Mouse (Mus musculus) ES-E14 (cell line): Measurements from ENCODE around the gene Acd. TPM values are rescaled to one million over a fixed set of nuclear protein-coding genes. Genes with fewer than 3 reads are reported as not detected.

Experiments
- DNase-seq: peaks from one replicate; pipeline ENCODE4 v3.0.0-alpha.2; 2013; ENCODE audit warnings: low read depth, low spot score
- H3K27ac ChIP-seq: 2 replicates; pipeline ENCODE4 v1.5.1; 2012; ENCODE audit warnings: low read depth, mild to moderate bottlenecking, low read length, moderate library complexity, mixed read lengths; ENCODE audit not compliant: poor library complexity, insufficient read depth, severe bottlenecking
- H3K36me3 ChIP-seq: 2 replicates; pipeline ENCODE4 v1.6.1; 2012; ENCODE audit warnings: mild to moderate bottlenecking, low read length, moderate library complexity, mixed read lengths; ENCODE audit not compliant: control insufficient read depth, poor library complexity, insufficient read depth, severe bottlenecking
- H3K4me1 ChIP-seq, 2 experiments: fragments of 150-350 bp in 1 of 2; sonication (generic) in 1 of 2; 2 replicates each; pipeline ENCODE4 v1.6.1; 2012; ENCODE audit warnings: low read length in 2 of 2, mild to moderate bottlenecking in 1 of 2, mixed read lengths in 1 of 2; ENCODE audit not compliant: control insufficient read depth in 2 of 2, insufficient read depth in 2 of 2, poor library complexity in 1 of 2
- H3K4me3 ChIP-seq, 2 experiments: fragments of 150-350 bp in 1 of 2; sonication (generic) in 1 of 2; 2 replicates each; pipeline ENCODE4 v1.5.1; 2012; ENCODE audit warnings: low read length in 2 of 2, low read depth in 1 of 2, mild to moderate bottlenecking in 1 of 2, mixed read lengths in 1 of 2; ENCODE audit not compliant: insufficient read depth in 1 of 2, poor library complexity in 1 of 2, severe bottlenecking in 1 of 2
- H3K9ac ChIP-seq: 2 replicates; pipeline ENCODE4 v1.6.1; 2012; ENCODE audit warnings: low read depth, mild to moderate bottlenecking, low read length, mixed read lengths; ENCODE audit not compliant: poor library complexity, insufficient read depth, severe bottlenecking
- H3K9me3 ChIP-seq: fragments of 150-350 bp; sonication (generic); 2 replicates; pipeline ENCODE4 v1.6.1; 2012; ENCODE audit warnings: low read depth, mild to moderate bottlenecking, low read length; ENCODE audit not compliant: control insufficient read depth, insufficient read depth
- CHD2 ChIP-seq: IDR thresholded peaks from 2 replicates; pipeline ENCODE4 v1.6.1; 2014; ENCODE audit warnings: mild to moderate bottlenecking, low read depth, low read length, inconsistent platforms
- HCFC1 ChIP-seq: IDR thresholded peaks from 2 replicates; pipeline ENCODE4 v1.6.1; 2012; ENCODE audit warnings: low read length, inconsistent platforms, borderline replicate concordance; ENCODE audit not compliant: insufficient read depth
- MAFK ChIP-seq: IDR thresholded peaks from 2 replicates; pipeline ENCODE4 v1.6.1; 2014; ENCODE audit warnings: mild to moderate bottlenecking, low read depth, low read length, inconsistent platforms; ENCODE audit not compliant: insufficient read depth
- ZC3H11A ChIP-seq: IDR thresholded peaks from 2 replicates; pipeline ENCODE4 v1.6.1; 2012; ENCODE audit warnings: low read depth, mild to moderate bottlenecking, inconsistent platforms, low read length, borderline replicate concordance
- ZNF384 ChIP-seq: IDR thresholded peaks from 2 replicates; pipeline ENCODE4 v1.6.1; 2012; ENCODE audit warnings: low read depth, low read length, inconsistent platforms
- in situ Hi-C, 2 experiments: fragments of 600-800 bp; cut with MboI; formaldehyde crosslinking; loops; one replicate each; pipeline ENCODE4 v1.15.1; 2025; ENCODE audit warnings: low sequenced_read_pairs in 2 of 2, inconsistent platforms in 1 of 2; ENCODE audit not compliant: unreplicated experiment in 2 of 2
- total RNA-seq: library from RNA; depleted of rRNA; stranded (reverse); fragments of 300-350 nt; gene quantifications from 2 replicates; pipeline ENCODE4 v1.2.3, GENCODE M21; 2012

Acd gene
- total RNA-seq, 1 experiment = 8.6 TPM

DNA sequence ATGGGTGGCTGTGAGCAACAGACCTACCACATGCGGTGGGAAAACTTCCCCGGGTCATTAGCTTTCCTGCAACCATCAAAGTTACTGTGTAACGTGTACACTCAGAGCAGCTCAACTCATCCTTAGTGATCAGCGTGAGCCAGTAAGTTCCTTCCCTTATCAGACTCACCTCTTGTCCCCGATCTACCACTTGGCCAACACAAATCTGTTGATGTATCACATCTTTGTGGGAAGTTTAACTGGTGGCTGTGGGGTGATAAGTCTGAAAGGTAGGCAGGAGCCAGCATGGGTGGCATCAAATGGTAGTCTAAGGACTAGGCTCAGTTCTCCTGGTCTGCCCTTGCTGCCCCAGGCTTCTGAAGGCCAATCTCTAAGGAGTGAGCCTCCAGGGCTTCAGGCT, 31.3 kb upstream of the Acd start:
- in situ Hi-C loops = no loop called here
- H3K9ac ChIP-seq = no peak overlapping the region
- DNase-seq = no peak
- peaks cover 0 to 8% of the 10 kb centered on the region in 2 experiments; a peak in 2 of 4 replicates for H3K4me1 ChIP-seq
- H3K4me3 ChIP-seq = no peak overlapping the region
- H3K9me3 ChIP-seq = no peaks in the 10 kb centered on the region
- TF ChIP-seq CHD2 (no peak), ZC3H11A (no peak), HCFC1 (no peak)
- H3K36me3 ChIP-seq = peaks cover 6% of the 10 kb centered on the region; the same call in 1 of the 2 replicates
- no peak overlapping the region for H3K27ac ChIP-seq

DNA sequence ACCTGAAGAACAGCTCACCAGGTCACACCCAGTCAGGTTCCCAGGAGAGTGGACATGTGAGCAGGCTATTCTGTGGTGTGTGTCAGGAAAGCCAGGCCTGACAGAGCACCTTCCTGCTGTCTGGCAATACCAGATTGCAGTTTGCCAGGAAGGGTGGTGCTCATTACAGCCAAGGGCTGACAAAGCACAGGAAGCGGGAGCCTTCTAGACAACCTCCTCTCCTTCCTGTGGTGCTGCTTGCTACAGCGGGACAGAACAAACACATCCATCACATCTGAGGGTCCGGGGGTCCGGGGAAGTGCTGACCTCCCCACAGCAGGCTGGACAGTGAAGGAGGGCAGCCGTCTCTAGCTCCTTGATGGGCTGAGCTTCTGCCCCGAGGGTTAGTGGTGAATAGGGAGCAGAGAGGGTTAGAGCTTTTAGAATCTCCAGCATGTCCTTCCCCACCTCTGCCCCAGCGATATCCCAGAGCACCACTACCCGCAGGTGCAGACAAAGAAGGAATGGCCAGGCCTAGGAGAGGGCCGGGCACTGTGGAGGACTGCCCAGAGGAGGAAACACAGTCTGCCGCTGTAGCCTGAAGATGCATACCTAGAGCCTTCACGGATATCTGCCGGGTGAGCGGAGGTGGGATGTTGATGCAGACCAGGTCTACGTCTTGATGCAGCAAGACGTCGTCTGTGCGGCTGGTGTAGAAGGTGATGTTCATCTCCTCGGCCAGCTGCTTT, 26.7 kb upstream of the Acd start:
- Histone ChIP-seq H3K4me1 (peaks cover 0 to 14% of the 10 kb centered on the region in 2 experiments; a peak in 2 of 4 replicates), H3K27ac (no peak overlapping the region), H3K9ac (no peak overlapping the region), H3K9me3 (no peaks in the 10 kb centered on the region), H3K4me3 (no peak overlapping the region), H3K36me3 (peaks cover 12% of the 10 kb centered on the region; the same call in 1 of the 2 replicates)
- TF ChIP-seq CHD2 = no peak
- TF ChIP-seq ZC3H11A = no peak
- no peak for TF ChIP-seq ZNF384
- no peak for TF ChIP-seq HCFC1
- TF ChIP-seq MAFK = no peak
- in situ Hi-C loops = no loop called here
- no peak for DNase-seq

DNA sequence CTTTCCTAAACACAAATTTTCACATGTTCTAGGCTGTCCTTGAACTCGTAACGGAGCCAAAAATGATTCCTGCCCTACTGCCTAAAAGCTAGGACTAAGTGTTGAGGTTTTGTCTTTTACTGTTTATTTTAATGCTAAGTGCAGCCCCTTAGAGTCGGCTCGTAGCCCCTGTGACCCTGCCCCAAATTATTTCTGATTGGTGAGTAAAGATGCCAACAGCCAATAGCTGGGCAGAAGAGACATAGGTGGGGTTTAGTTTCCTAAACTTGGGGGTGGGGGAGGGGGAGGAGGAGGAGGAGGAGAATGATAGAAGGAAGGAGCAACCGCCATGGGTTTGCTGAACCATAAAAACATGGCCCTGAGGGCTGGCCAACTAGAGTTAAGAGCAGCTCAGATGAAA, 24.8 kb upstream of the Acd start:
- H3K36me3 ChIP-seq = peaks cover 12% of the 10 kb centered on the region; the same call in 1 of the 2 replicates
- no peak overlapping the region for H3K4me3 ChIP-seq
- no peak for DNase-seq
- no peak for TF ChIP-seq ZNF384
- no peak for TF ChIP-seq ZC3H11A
- TF ChIP-seq MAFK = no peak
- TF ChIP-seq CHD2 = no peak
- no peak for TF ChIP-seq HCFC1
- H3K27ac ChIP-seq = no peak overlapping the region; the same call in 1 of the 2 replicates
- H3K4me1 ChIP-seq = peaks cover 0 to 14% of the 10 kb centered on the region in 2 experiments; a peak in 2 of 4 replicates
- no peak overlapping the region for H3K9ac ChIP-seq
- no peaks in the 10 kb centered on the region for H3K9me3 ChIP-seq
- in situ Hi-C loops = no loop called here

DNA sequence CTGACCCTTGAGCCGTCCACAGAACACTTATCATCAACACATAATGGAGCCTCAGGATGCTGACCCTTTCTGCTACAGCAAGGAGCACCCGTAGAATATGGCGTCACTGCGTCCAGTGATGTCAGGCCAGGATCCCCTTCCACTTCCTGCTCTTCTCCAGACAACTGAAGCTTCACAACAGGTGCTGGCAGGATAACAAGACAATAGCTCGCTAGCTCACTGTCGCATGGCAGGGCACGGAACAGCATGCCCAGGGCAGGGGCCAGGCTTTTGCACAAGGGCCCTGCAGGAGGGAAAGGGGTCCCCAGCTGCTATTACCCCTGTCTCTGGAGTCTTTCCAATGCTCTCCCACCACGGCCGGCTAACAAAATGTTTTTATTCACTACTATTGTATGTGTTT, 22.0 kb upstream of the Acd start:
- Histone ChIP-seq H3K9ac (no peak overlapping the region), H3K4me3 (no peak overlapping the region), H3K36me3 (peaks cover 11% of the 10 kb centered on the region; the same call in 1 of the 2 replicates), H3K9me3 (no peaks in the 10 kb centered on the region), H3K27ac (no peak overlapping the region), H3K4me1 (peaks cover 0 to 13% of the 10 kb centered on the region in 2 experiments; a peak in 2 of 4 replicates)
- TF ChIP-seq MAFK = no peak
- no peak for TF ChIP-seq ZNF384
- no peak for TF ChIP-seq HCFC1
- no peak for TF ChIP-seq CHD2
- no peak for TF ChIP-seq ZC3H11A
- in situ Hi-C loops = no loop called here
- no peak for DNase-seq

DNA sequence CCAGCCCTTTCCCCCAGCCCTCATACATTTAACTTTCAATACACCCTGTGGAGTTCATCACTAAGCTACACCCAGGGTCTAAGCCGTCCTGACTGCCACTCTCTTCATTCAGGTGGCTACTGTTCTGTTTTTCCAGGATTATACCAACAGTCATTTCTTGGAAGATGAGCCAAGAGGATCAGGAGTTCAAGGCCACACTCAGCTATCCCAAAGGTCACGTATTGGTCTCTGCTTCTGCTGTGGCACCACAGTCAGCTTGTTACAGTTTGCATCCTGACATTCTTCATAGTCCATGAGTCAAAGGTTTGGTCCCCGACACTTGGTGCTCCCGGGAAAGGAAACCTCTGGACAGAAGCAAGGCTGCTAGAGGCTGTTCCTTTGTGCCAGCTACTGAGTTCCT, 18.7 kb upstream of the Acd start:
- peaks cover 2% of the 10 kb centered on the region; the same call in 1 of the 2 replicates for H3K36me3 ChIP-seq

More for the DNA sequence above, 18.7 kb upstream of the Acd start:
- no peak for TF ChIP-seq HCFC1
- no peak for TF ChIP-seq CHD2
- no peak for TF ChIP-seq ZC3H11A
- no peak for TF ChIP-seq ZNF384
- TF ChIP-seq MAFK = no peak
- Histone ChIP-seq H3K4me1 (peaks cover 0 to 2% of the 10 kb centered on the region in 2 experiments; a peak in 1 of 4 replicates), H3K9me3 (no peaks in the 10 kb centered on the region), H3K9ac (no peak overlapping the region), H3K4me3 (no peak overlapping the region), H3K27ac (no peak overlapping the region)
- no peak for DNase-seq
- in situ Hi-C loops = loop anchor here in 1 of 2 experiments (10.0 kb wide), 1 partner anchor 65 kb away; no protein-coding TSS in a partner anchor
